Mouse (Mus musculus) midbrain, embryonic 13.5 days (tissue): ENCODE measurements around the gene Mfap1b. TPM values are rescaled to one million over a fixed set of nuclear protein-coding genes. Genes with fewer than 3 reads are reported as not detected.

Experiments
- ATAC-seq: fragments of 200-750 bp; cut with Nextera tagmentation; 2 replicates; pipeline ENCODE4 v1.8.0; 2017; ENCODE audit warnings: mild to moderate bottlenecking, moderate TSS enrichment, moderate library complexity
- H3K27ac ChIP-seq: fragments of 300-500 bp; sonication (generic); 2 replicates; pipeline ENCODE4 v1.5.1; 2015; ENCODE audit warnings: inconsistent platforms, mild to moderate bottlenecking, moderate library complexity
- H3K27me3 ChIP-seq: fragments of 300-500 bp; sonication (generic); 2 replicates; pipeline ENCODE4 v1.6.1; 2015; ENCODE audit warnings: mild to moderate bottlenecking, inconsistent platforms
- H3K36me3 ChIP-seq: fragments of 300-500 bp; sonication (generic); 2 replicates; pipeline ENCODE4 v1.6.1; 2015; ENCODE audit warnings: mild to moderate bottlenecking, inconsistent platforms
- H3K4me1 ChIP-seq: fragments of 300-500 bp; sonication (generic); replicated peaks from 2 replicates; pipeline ENCODE4 v1.6.1; 2015; ENCODE audit warnings: inconsistent platforms
- H3K4me2 ChIP-seq: fragments of 300-500 bp; sonication (generic); replicated peaks from 2 replicates; pipeline ENCODE4 v1.6.1; 2015; ENCODE audit warnings: moderate library complexity, mild to moderate bottlenecking, inconsistent platforms
- H3K4me3 ChIP-seq: fragments of 300-500 bp; sonication (generic); replicated peaks from 2 replicates; pipeline ENCODE4 v1.5.1; 2015; ENCODE audit warnings: mild to moderate bottlenecking, inconsistent platforms
- H3K9ac ChIP-seq: fragments of 300-500 bp; sonication (generic); replicated peaks from 2 replicates; pipeline ENCODE4 v1.6.1; 2015; ENCODE audit warnings: mild to moderate bottlenecking, inconsistent platforms
- H3K9me3 ChIP-seq: fragments of 300-500 bp; sonication (generic); 2 replicates; pipeline ENCODE4 v1.6.1; 2016; ENCODE audit warnings: mild to moderate bottlenecking, inconsistent platforms
- WGBS: fragments of 180-500 bp; shearing (Covaris S2); methylation state at CpG from one replicate; pipeline ENCODE4 v1.1.7; 2015; 5-methylcytosine and 5-hydroxymethylcytosine counted together
- polyA plus RNA-seq: library from polyadenylated mRNA; unstranded; fragments of >200 nt; fragmentation: Nextera tagmentation; extraction: Ambion mirVana; gene quantifications from 2 replicates; pipeline ENCODE4 v1.2.1, GENCODE M21; 2015

Gene Mfap1b
- polyA plus RNA-seq, 1 experiment from 2014 or later: 78.6 TPM

GRCm38 (mm10) chr2:121445117-121445516 is 28.8 kb downstream of the Mfap1b start:
- H3K9me3 ChIP-seq: no peaks in the 10 kb centered on the region
- 87% methylated on average over 3 of the region's 3 CpGs for WGBS
- no peak overlapping the region for H3K27ac ChIP-seq
- H3K27me3 ChIP-seq: peaks cover 34% of the 10 kb centered on the region
- H3K9ac ChIP-seq: no peak overlapping the region
- no peak for ATAC-seq
- no peak overlapping the region for H3K4me3 ChIP-seq
- no peak overlapping the region for H3K4me2 ChIP-seq
- peaks cover 23% of the 10 kb centered on the region for H3K4me1 ChIP-seq
- H3K36me3 ChIP-seq: 0 out of 2 replicates have a peak, but pooled peaks cover under 1% of the 10 kb centered on the region

- H3K4me2 ChIP-seq: peak within 1 kb of the TSS; percentile 57
- H3K4me3 ChIP-seq: no peak within 1 kb of the TSS
- WGBS: 83% methylated on average over 1 of the region's 1 CpGs
Observed at GRCm38 (mm10) chr2:121444178-121444577, 29.7 kb downstream of the Mfap1b start, which contains the start of gene Ell3. Gene Ell3, minus strand, starts transcription at chr2:121444278.

GRCm38 (mm10) chr2:121443068-121443349 is 30.9 kb downstream of the Mfap1b start:
- 15% methylated on average over 8 of the region's 8 CpGs for whole genome bisulfite sequencing
- Histone ChIP-seq H3K27ac (no peak overlapping the region), H3K4me3 (0 out of 2 replicates have a peak overlapping the region, but pooled peaks have one; percentile 29), H3K4me2 (peak overlapping the region; percentile 57), H3K9ac (0 out of 2 replicates have a peak overlapping the region, but pooled peaks have one; percentile 32), H3K36me3 (peaks cover 21% of the 10 kb centered on the region), H3K4me1 (peaks cover 17% of the 10 kb centered on the region), H3K9me3 (no peaks in the 10 kb centered on the region), H3K27me3 (peaks cover 35% of the 10 kb centered on the region)
- ATAC-seq: no peak

More at GRCm38 (mm10) chr2:121444178-121444577, 29.7 kb downstream of the Mfap1b start, which contains the start of gene Ell3:
- H3K9ac ChIP-seq: no peak within 1 kb of the TSS
- no peak for ATAC-seq
- H3K4me1 ChIP-seq: peaks cover 22% of the 10 kb centered on the region
- H3K27ac ChIP-seq: no peak within 1 kb of the TSS
- H3K9me3 ChIP-seq: no peaks in the 10 kb centered on the region
- H3K36me3 ChIP-seq: peaks cover 9% of the 10 kb centered on the region
- H3K27me3 ChIP-seq: peaks cover 35% of the 10 kb centered on the region

GRCm38 (mm10) chr2:121442259-121443067 is 31.4 kb downstream of the Mfap1b start:
- H3K4me1 ChIP-seq: peaks cover 16% of the 10 kb centered on the region
- H3K4me2 ChIP-seq: peak overlapping the region; percentile 57
- peak overlapping the region; percentile 29 for H3K4me3 ChIP-seq
- peak overlapping the region; percentile 46; the same call in 1 of the 2 replicates for H3K9ac ChIP-seq
- H3K36me3 ChIP-seq: peaks cover 26% of the 10 kb centered on the region
- peaks cover 35% of the 10 kb centered on the region for H3K27me3 ChIP-seq
- 2% methylated on average over 29 of the region's 30 CpGs for WGBS
- H3K27ac ChIP-seq: no peak overlapping the region
- no peaks in the 10 kb centered on the region for H3K9me3 ChIP-seq
- ATAC-seq: peak; percentile 56; the same call in 1 of the 2 replicates

- peak overlapping the region; percentile 57 for H3K4me2 ChIP-seq
- no peak overlapping the region for H3K27ac ChIP-seq
- H3K9me3 ChIP-seq: no peaks in the 10 kb centered on the region
- no peak for ATAC-seq
- H3K27me3 ChIP-seq: peaks cover 35% of the 10 kb centered on the region
- H3K4me3 ChIP-seq: peak overlapping the region; percentile 29; the same call in 1 of the 2 replicates
- peaks cover 31% of the 10 kb centered on the region for H3K36me3 ChIP-seq
- peaks cover 16% of the 10 kb centered on the region for H3K4me1 ChIP-seq
- WGBS: 16% methylated on average over 11 of the region's 11 CpGs
- H3K9ac ChIP-seq: 0 out of 2 replicates have a peak overlapping the region, but pooled peaks have one; percentile 46
Observed at GRCm38 (mm10) chr2:121441800-121442199, 32.1 kb downstream of the Mfap1b start.

GRCm38 (mm10) chr2:121440834-121441605 is 32.8 kb downstream of the Mfap1b start:
- Histone ChIP-seq H3K27ac (no peak overlapping the region), H3K36me3 (peaks cover 36% of the 10 kb centered on the region), H3K9ac (no peak overlapping the region), H3K4me1 (peaks cover 16% of the 10 kb centered on the region), H3K9me3 (no peaks in the 10 kb centered on the region), H3K4me2 (no peak overlapping the region), H3K4me3 (no peak overlapping the region), H3K27me3 (peaks cover 35% of the 10 kb centered on the region)
- WGBS: 59% methylated on average over 5 of the region's 5 CpGs
- ATAC-seq: no peak

- Histone ChIP-seq H3K4me2 (no peak overlapping the region), H3K27ac (no peak overlapping the region), H3K9me3 (no peaks in the 10 kb centered on the region), H3K4me1 (peaks cover 16% of the 10 kb centered on the region), H3K27me3 (peaks cover 35% of the 10 kb centered on the region), H3K36me3 (peaks cover 47% of the 10 kb centered on the region), H3K4me3 (no peak overlapping the region), H3K9ac (no peak overlapping the region)
- no peak for ATAC-seq
- WGBS: 83% methylated on average over 4 of the region's 4 CpGs
Observed at GRCm38 (mm10) chr2:121439746-121440145, 34.1 kb downstream of the Mfap1b start.

- Histone ChIP-seq H3K9me3 (no peaks in the 10 kb centered on the region), H3K4me2 (no peak overlapping the region), H3K4me1 (no peaks in the 10 kb centered on the region), H3K27me3 (no peaks in the 10 kb centered on the region), H3K9ac (no peak overlapping the region), H3K4me3 (no peak overlapping the region), H3K27ac (no peak overlapping the region), H3K36me3 (peaks cover 91% of the 10 kb centered on the region)
- no peak for ATAC-seq
- 100% methylated on average over 1 of the region's 1 CpGs for WGBS
Observed at GRCm38 (mm10) chr2:121434854-121435253, 39.0 kb downstream of the Mfap1b start.

GRCm38 (mm10) chr2:121425890-121426289 is 48.0 kb downstream of the Mfap1b start:
- H3K27ac ChIP-seq: no peak overlapping the region
- H3K4me3 ChIP-seq: no peak overlapping the region
- no peak for ATAC-seq
- WGBS: 98% methylated on average over 2 of the region's 2 CpGs
- H3K4me2 ChIP-seq: no peak overlapping the region
- no peaks in the 10 kb centered on the region for H3K27me3 ChIP-seq
- H3K9me3 ChIP-seq: no peaks in the 10 kb centered on the region
- no peak overlapping the region for H3K9ac ChIP-seq
- H3K36me3 ChIP-seq: peaks cover 84% of the 10 kb centered on the region
- no peaks in the 10 kb centered on the region for H3K4me1 ChIP-seq

- no peak for ATAC-seq
- Histone ChIP-seq H3K9ac (no peak overlapping the region), H3K36me3 (peaks cover 68% of the 10 kb centered on the region), H3K4me1 (0 out of 2 replicates have a peak, but pooled peaks cover 3% of the 10 kb centered on the region), H3K4me3 (no peak overlapping the region), H3K27me3 (no peaks in the 10 kb centered on the region), H3K9me3 (no peaks in the 10 kb centered on the region), H3K4me2 (no peak overlapping the region), H3K27ac (no peak overlapping the region)
- WGBS: 95% methylated on average over 2 of the region's 2 CpGs
Observed at GRCm38 (mm10) chr2:121423166-121423565, 50.7 kb downstream of the Mfap1b start.

- H3K4me3 ChIP-seq: no peak overlapping the region
- no peak overlapping the region for H3K9ac ChIP-seq
- H3K9me3 ChIP-seq: no peaks in the 10 kb centered on the region
- peaks cover 46% of the 10 kb centered on the region for H3K36me3 ChIP-seq
- H3K4me2 ChIP-seq: no peak overlapping the region
- 98% methylated on average over 3 of the region's 3 CpGs for WGBS
- H3K27me3 ChIP-seq: no peaks in the 10 kb centered on the region
- no peak overlapping the region for H3K27ac ChIP-seq
- peaks cover 37% of the 10 kb centered on the region for H3K4me1 ChIP-seq
- ATAC-seq: no peak
Observed at GRCm38 (mm10) chr2:121418476-121418875, 55.4 kb downstream of the Mfap1b start.

GRCm38 (mm10) chr2:121416356-121416755 is 57.5 kb downstream of the Mfap1b start:
- H3K9me3 ChIP-seq: no peaks in the 10 kb centered on the region
- H3K4me3 ChIP-seq: 0 out of 2 replicates have a peak overlapping the region, but pooled peaks have one; percentile 6
- no peaks in the 10 kb centered on the region for H3K27me3 ChIP-seq
- peaks cover 27% of the 10 kb centered on the region for H3K36me3 ChIP-seq
- H3K9ac ChIP-seq: no peak overlapping the region
- no peak overlapping the region for H3K27ac ChIP-seq
- WGBS: 93% methylated on average over 6 of the region's 6 CpGs
- no peak for ATAC-seq
- H3K4me1 ChIP-seq: peaks cover 46% of the 10 kb centered on the region
- H3K4me2 ChIP-seq: peak overlapping the region; percentile 69
